Mouse (Mus musculus) cerebellum, adult 11 months (tissue): ENCODE results near the gene Ergic2.
"Not testable (repeated sequence)": the region's sequence is repeated elsewhere in the genome, so short reads cannot be mapped to it uniquely, and the experiment has no call there.

Source experiments
- DNase-seq: peaks from one replicate; pipeline ENCODE4 v3.0.0; 2022

Ergic2 gene

GRCm38 (mm10) chr6:148207522-148207921, 4.7 kb downstream of the Ergic2 start:
- no peak for DNase-seq

GRCm38 (mm10) chr6:148205134-148205533, 7.0 kb downstream of the Ergic2 start:
- DNase-seq: no peak

- DNase-seq: no peak
Measured at GRCm38 (mm10) chr6:148199729-148200128, 12.4 kb downstream of the Ergic2 start.

- DNase-seq: no peak
Measured at GRCm38 (mm10) chr6:148199177-148199576, 13.0 kb downstream of the Ergic2 start.

GRCm38 (mm10) chr6:148193972-148194701, 18.0 kb downstream of the Ergic2 start:
- DNase-seq: no peak

- no peak for DNase-seq
Measured at GRCm38 (mm10) chr6:148185694-148186093, 26.5 kb downstream of the Ergic2 start.

- DNase-seq: no peak
Measured at GRCm38 (mm10) chr6:148172904-148173303, 39.3 kb downstream of the Ergic2 start.

- DNase-seq: not testable (repeated sequence)
Measured at GRCm38 (mm10) chr6:148152305-148152704, 59.9 kb downstream of the Ergic2 start.

- no peak for DNase-seq
Measured at GRCm38 (mm10) chr6:148142421-148142820, 69.8 kb downstream of the Ergic2 start.

GRCm38 (mm10) chr6:148141874-148142273, 70.3 kb downstream of the Ergic2 start:
- DNase-seq: no peak

- DNase-seq: no peak
Measured at GRCm38 (mm10) chr6:148139288-148139995, 72.7 kb downstream of the Ergic2 start.

- DNase-seq: peak; percentile 58
Measured at GRCm38 (mm10) chr6:148135769-148136382, 76.3 kb downstream of the Ergic2 start.

GRCm38 (mm10) chr6:148133536-148133935, 78.6 kb downstream of the Ergic2 start:
- no peak for DNase-seq

- no peak for DNase-seq
Measured at GRCm38 (mm10) chr6:148132314-148132713, 79.9 kb downstream of the Ergic2 start.
